Mouse (Mus musculus) CH12.LX (cell line): Measurements from ENCODE around the gene Immp2l. TPM values are rescaled to one million over a fixed set of nuclear protein-coding genes. Genes with fewer than 3 reads are reported as not detected.

Source experiments
- DNase-seq: peaks from one replicate; pipeline ENCODE4 v3.0.0-alpha.2; 2013; ENCODE audit errors: extremely low read depth
- H3K27ac ChIP-seq: 2 replicates; pipeline ENCODE4 v1.5.1; 2012; ENCODE audit warnings: low read depth, mild to moderate bottlenecking, control low read depth, moderate library complexity; ENCODE audit not compliant: insufficient read depth
- H3K27me3 ChIP-seq: replicated peaks from 2 replicates; pipeline ENCODE3; 2012; ENCODE audit warnings: inconsistent platforms
- H3K36me3 ChIP-seq, 2 experiments: replicated peaks in 1 of 2; 2 replicates each; pipeline versions ENCODE3 to v1.6.1; 2012; ENCODE audit warnings: inconsistent platforms in 1 of 2, low read length in 1 of 2, mild to moderate bottlenecking in 1 of 2, mixed read lengths in 1 of 2, moderate library complexity in 1 of 2; ENCODE audit not compliant: control insufficient read depth in 1 of 2, insufficient read depth in 1 of 2
- H3K4me1 ChIP-seq, 2 experiments: 2 replicates each; pipeline ENCODE4 v1.6.1; 2012; ENCODE audit warnings: inconsistent platforms in 1 of 2, moderate library complexity in 1 of 2; ENCODE audit not compliant: insufficient read depth in 2 of 2, control insufficient read depth in 1 of 2
- H3K4me2 ChIP-seq: 2 replicates; pipeline ENCODE4 v1.6.1; 2012; ENCODE audit warnings: low read depth, mild to moderate bottlenecking, control low read depth; ENCODE audit not compliant: poor library complexity, insufficient read depth, severe bottlenecking
- H3K4me3 ChIP-seq, 3 experiments: fragments of 150-350 bp in 1 of 3; sonication (generic) in 1 of 3; replicated peaks in 1 of 3; 2 replicates each; pipeline versions ENCODE3 to v1.5.1; 2011 to 2012; ENCODE audit warnings: low read depth in 2 of 3, low read length in 2 of 3, mild to moderate bottlenecking in 2 of 3, moderate library complexity in 2 of 3, control low read depth in 1 of 3, improper control_type of control experiment in 1 of 3, inconsistent platforms in 1 of 3, mixed read lengths in 1 of 3; ENCODE audit not compliant: poor library complexity in 1 of 3
- H3K79me2 ChIP-seq: replicated peaks from 2 replicates; pipeline ENCODE4 v1.6.1; 2012; ENCODE audit warnings: mild to moderate bottlenecking, moderate library complexity; ENCODE audit not compliant: control insufficient read depth, poor library complexity, insufficient read depth, severe bottlenecking; ENCODE audit errors: extremely low read depth
- H3K9ac ChIP-seq: 2 replicates; pipeline ENCODE4 v1.6.1; 2012; ENCODE audit warnings: low read depth, mild to moderate bottlenecking, control low read depth, moderate library complexity; ENCODE audit not compliant: insufficient read depth
- H3K9me3 ChIP-seq: replicated peaks from 2 replicates; pipeline ENCODE3; 2012; ENCODE audit warnings: low read length, inconsistent platforms, mixed read lengths
- BHLHE40 ChIP-seq: IDR thresholded peaks from 2 replicates; pipeline ENCODE4 v1.6.1; 2011; ENCODE audit warnings: mild to moderate bottlenecking, low read depth, low read length, improper control_type of control experiment
- CHD1 ChIP-seq: IDR thresholded peaks from 2 replicates; pipeline ENCODE4 v1.6.1; 2012; ENCODE audit warnings: low read depth, low read length, improper control_type of control experiment, inconsistent platforms
- CTCF ChIP-seq, 2 experiments: IDR thresholded peaks in 1 of 2; conservative IDR thresholded peaks in 1 of 2; 2 replicates each; pipeline ENCODE4 v1.5.1; 2011 to 2012; ENCODE audit warnings: low read depth in 2 of 2, low read length in 2 of 2, improper control_type of control experiment in 1 of 2, inconsistent platforms in 1 of 2, mild to moderate bottlenecking in 1 of 2, moderate library complexity in 1 of 2
- E2F4 ChIP-seq: IDR thresholded peaks from 2 replicates; pipeline ENCODE4 v1.6.1; 2011; ENCODE audit warnings: low read depth, low read length, improper control_type of control experiment; ENCODE audit not compliant: insufficient replicate concordance
- EP300 ChIP-seq: IDR thresholded peaks from 2 replicates; pipeline ENCODE4 v1.6.1; 2011; ENCODE audit warnings: low read length, improper control_type of control experiment
- GABPA ChIP-seq: IDR thresholded peaks from 2 replicates; pipeline ENCODE4 v1.6.1; 2012; ENCODE audit warnings: low read depth, low read length, improper control_type of control experiment, inconsistent platforms; ENCODE audit not compliant: insufficient replicate concordance
- HCFC1 ChIP-seq: IDR thresholded peaks from 2 replicates; pipeline ENCODE4 v1.6.1; 2012; ENCODE audit warnings: low read depth, mild to moderate bottlenecking, inconsistent platforms, low read length, improper control_type of control experiment
- IRF4 ChIP-seq: IDR thresholded peaks from 2 replicates; pipeline ENCODE4 v1.6.1; 2014; ENCODE audit warnings: low read depth, mild to moderate bottlenecking, inconsistent platforms, low read length, improper control_type of control experiment
- JUN ChIP-seq: IDR thresholded peaks from 2 replicates; pipeline ENCODE4 v1.6.1; 2011; ENCODE audit warnings: low read depth, mild to moderate bottlenecking, low read length, improper control_type of control experiment, moderate library complexity; ENCODE audit not compliant: insufficient read depth
- MAFK ChIP-seq: IDR thresholded peaks from 2 replicates; pipeline ENCODE4 v1.6.1; 2011; ENCODE audit warnings: low read length, improper control_type of control experiment; ENCODE audit not compliant: insufficient replicate concordance
- MAX ChIP-seq: IDR thresholded peaks from 2 replicates; pipeline ENCODE4 v1.6.1; 2011; ENCODE audit warnings: low read length, improper control_type of control experiment
- MAZ ChIP-seq: IDR thresholded peaks from 2 replicates; pipeline ENCODE4 v1.6.1; 2012; ENCODE audit warnings: low read depth, mild to moderate bottlenecking, inconsistent platforms, low read length, improper control_type of control experiment, moderate library complexity
- MEF2A ChIP-seq: IDR thresholded peaks from 2 replicates; pipeline ENCODE4 v1.6.1; 2014; ENCODE audit warnings: low read depth, mild to moderate bottlenecking, inconsistent platforms, low read length, improper control_type of control experiment, borderline replicate concordance
- MXI1 ChIP-seq: IDR thresholded peaks from 2 replicates; pipeline ENCODE4 v1.6.1; 2011; ENCODE audit warnings: mild to moderate bottlenecking, low read depth, low read length, improper control_type of control experiment
- MYC ChIP-seq: IDR thresholded peaks from 2 replicates; pipeline ENCODE4 v1.6.1; 2011; ENCODE audit warnings: low read depth, mild to moderate bottlenecking, improper control_type of control experiment, low read length
- NELFE ChIP-seq: IDR thresholded peaks from 2 replicates; pipeline ENCODE4 v1.6.1; 2011; ENCODE audit warnings: low read depth, low read length, improper control_type of control experiment
- NRF1 ChIP-seq: IDR thresholded peaks from 2 replicates; pipeline ENCODE4 v1.6.1; 2014; ENCODE audit warnings: low read depth, mild to moderate bottlenecking, inconsistent platforms, low read length, improper control_type of control experiment, moderate library complexity
- PAX5 ChIP-seq: IDR thresholded peaks from 2 replicates; pipeline ENCODE4 v1.6.1; 2012; ENCODE audit warnings: low read length, inconsistent platforms, mixed read lengths
- POLR2A ChIP-seq: IDR thresholded peaks from 2 replicates; pipeline ENCODE4 v1.6.1; 2011; ENCODE audit warnings: low read depth, mild to moderate bottlenecking, improper control_type of control experiment, low read length
- RCOR1 ChIP-seq: conservative IDR thresholded peaks from 2 replicates; pipeline ENCODE4 v1.6.1; 2012; ENCODE audit warnings: low read depth, mild to moderate bottlenecking, inconsistent platforms, low read length, improper control_type of control experiment
- SIN3A ChIP-seq: IDR thresholded peaks from 2 replicates; pipeline ENCODE4 v1.6.1; 2012; ENCODE audit warnings: low read length, improper control_type of control experiment, inconsistent platforms
- SMC3 ChIP-seq: IDR thresholded peaks from 2 replicates; pipeline ENCODE4 v1.6.1; 2011; ENCODE audit warnings: low read depth, low read length, improper control_type of control experiment
- TCF12 ChIP-seq: IDR thresholded peaks from 2 replicates; pipeline ENCODE4 v1.6.1; 2014; ENCODE audit warnings: low read depth, mild to moderate bottlenecking, inconsistent platforms, low read length, improper control_type of control experiment
- USF1 ChIP-seq: IDR thresholded peaks from 2 replicates; pipeline ENCODE4 v1.6.1; 2014; ENCODE audit warnings: low read depth, mild to moderate bottlenecking, inconsistent platforms, low read length, improper control_type of control experiment
- ZMIZ1 ChIP-seq: IDR thresholded peaks from 2 replicates; pipeline ENCODE4 v1.6.1; 2012; ENCODE audit warnings: low read depth, mild to moderate bottlenecking, inconsistent platforms, low read length, improper control_type of control experiment
- dilution Hi-C: fragments of 300-500 bp; cut with MboI; formaldehyde crosslinking; loops from 2 replicates; pipeline ENCODE4 v1.14.3; 2020; ENCODE audit warnings: low sequenced_read_pairs; ENCODE audit not compliant: extremely low pct_unique_long_range_greater_than_20kb, extremely low pct_ligation_motif_present
- in situ Hi-C: fragments of 300-500 bp; cut with MboI; formaldehyde crosslinking; loops from 3 replicates; pipeline ENCODE4 v1.14.3; 2019; ENCODE audit warnings: low sequenced_read_pairs, low pct_ligation_motif_present, low pct_unique_long_range_greater_than_20kb, mixed read lengths
- polyA plus RNA-seq: library from polyadenylated mRNA; unstranded; fragments of >175 nt; gene quantifications from 2 replicates; pipeline ENCODE4 v1.2.1, GENCODE M21; 2012; ENCODE audit warnings: low read depth; ENCODE audit not compliant: insufficient read length
- total RNA-seq, 2 experiments: library from RNA; depleted of rRNA; stranded (reverse); fragments of 300-350 nt in 1 of 2; fragments of >200 nt in 1 of 2; gene quantifications; 2 replicates each; pipeline ENCODE4 v1.2.3; 2012 to 2014

Gene Immp2l
- total and polyA plus RNA-seq, 3 experiments = 4.8 to 16.5 (median 9.9) TPM

- in situ Hi-C loops = no loop called here
- H3K27ac ChIP-seq = no peak overlapping the region
- no peak for DNase-seq
- H3K27me3 ChIP-seq = no peaks in the 10 kb centered on the region
- H3K4me3 ChIP-seq = no peak overlapping the region
- H3K9ac ChIP-seq = no peak overlapping the region
- no peak overlapping the region for H3K4me2 ChIP-seq
- no peaks in the 10 kb centered on the region for H3K36me3 ChIP-seq
- dilution Hi-C loops = no loop called here
- no peak for TF ChIP-seq MYC
- no peak for TF ChIP-seq CTCF (conservative IDR thresholded peaks at IDR 0.05 in 1 of 2, IDR thresholded peaks at IDR 0.05 in 1 of 2; ENCODE audit: low read depth in 2 of 2, low read length in 2 of 2)
- no peak for TF ChIP-seq MXI1
- no peak for TF ChIP-seq EP300
- no peak for TF ChIP-seq PAX5
- TF ChIP-seq SMC3 = no peak
- TF ChIP-seq CHD1 = no peak
- TF ChIP-seq ZMIZ1 = no peak
- TF ChIP-seq GABPA = no peak
- no peak for TF ChIP-seq USF1
- TF ChIP-seq JUN = no peak
- TF ChIP-seq MEF2A = no peak
- TF ChIP-seq MAZ = no peak
- TF ChIP-seq NRF1 = no peak
- TF ChIP-seq MAX = no peak
- TF ChIP-seq MAFK = no peak
- H3K79me2 ChIP-seq = no peaks in the 10 kb centered on the region
- no peaks in the 10 kb centered on the region for H3K9me3 ChIP-seq
- H3K4me1 ChIP-seq = no peaks in the 10 kb centered on the region
These were observed 159.0 kb downstream of the Immp2l start for GRCm38 (mm10) chr12:41182856-41183255.

- no peaks in the 10 kb centered on the region; a peak in 1 of 4 replicates for H3K4me1 ChIP-seq
- in situ Hi-C loops = no loop called here
- DNase-seq = no peak
- H3K9me3 ChIP-seq = no peaks in the 10 kb centered on the region
- H3K9ac ChIP-seq = no peak overlapping the region
- dilution Hi-C loops = no loop called here
- H3K79me2 ChIP-seq = no peaks in the 10 kb centered on the region
- no peaks in the 10 kb centered on the region for H3K27me3 ChIP-seq
- H3K36me3 ChIP-seq = no peaks in the 10 kb centered on the region
- no peak overlapping the region for H3K4me2 ChIP-seq
- no peak overlapping the region for H3K27ac ChIP-seq
- H3K4me3 ChIP-seq = no peak overlapping the region
- no peak for TF ChIP-seq MEF2A
- TF ChIP-seq BHLHE40 = no peak
- no peak for TF ChIP-seq NELFE
- TF ChIP-seq USF1 = no peak
- no peak for TF ChIP-seq IRF4
- TF ChIP-seq POLR2A = no peak
- TF ChIP-seq JUN = no peak
- no peak for TF ChIP-seq RCOR1
- no peak for TF ChIP-seq HCFC1
- TF ChIP-seq E2F4 = no peak
- no peak for TF ChIP-seq ZMIZ1
- no peak for TF ChIP-seq TCF12
- TF ChIP-seq MYC = no peak
- TF ChIP-seq MAFK = no peak
- TF ChIP-seq CHD1 = no peak
- TF ChIP-seq GABPA = no peak
- no peak for TF ChIP-seq SIN3A
- TF ChIP-seq CTCF (conservative IDR thresholded peaks at IDR 0.05 in 1 of 2, IDR thresholded peaks at IDR 0.05 in 1 of 2; ENCODE audit: low read depth in 2 of 2, low read length in 2 of 2) = no peak
- TF ChIP-seq, all 38 proteins: peak for 0
These were observed 161.2 kb downstream of the Immp2l start for GRCm38 (mm10) chr12:41185060-41185459.
